Mouse (Mus musculus) kidney, postnatal 25 days (tissue): ENCODE data around the gene Fmo4.

Experiments
- DNase-seq, 2 experiments: peaks; one replicate each; pipeline ENCODE4 v3.0.0; 2021; ENCODE audit warnings: mixed read lengths in 2 of 2

Gene Fmo4

DNA sequence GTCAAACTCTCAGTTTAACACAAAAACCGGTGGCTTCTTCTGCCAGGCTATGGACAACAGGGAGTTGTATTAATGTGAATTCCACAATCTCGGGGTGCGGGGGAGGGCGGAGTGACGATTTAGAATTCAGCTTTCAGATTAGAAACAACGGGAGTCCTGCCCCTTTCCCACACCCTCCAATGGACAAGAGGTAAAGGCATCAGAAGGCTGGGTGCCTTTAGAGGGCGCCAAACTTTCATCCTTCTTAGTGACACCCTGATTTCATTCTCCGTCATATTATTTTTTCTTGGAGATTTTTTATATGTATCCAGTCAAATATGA, at the start of gene Fmo4:
Gene Fmo4 (minus strand): TSS at position 137 of the 321 bp plus-strand sequence.
- peak; percentile 85 to 87 for DNase-seq

DNA sequence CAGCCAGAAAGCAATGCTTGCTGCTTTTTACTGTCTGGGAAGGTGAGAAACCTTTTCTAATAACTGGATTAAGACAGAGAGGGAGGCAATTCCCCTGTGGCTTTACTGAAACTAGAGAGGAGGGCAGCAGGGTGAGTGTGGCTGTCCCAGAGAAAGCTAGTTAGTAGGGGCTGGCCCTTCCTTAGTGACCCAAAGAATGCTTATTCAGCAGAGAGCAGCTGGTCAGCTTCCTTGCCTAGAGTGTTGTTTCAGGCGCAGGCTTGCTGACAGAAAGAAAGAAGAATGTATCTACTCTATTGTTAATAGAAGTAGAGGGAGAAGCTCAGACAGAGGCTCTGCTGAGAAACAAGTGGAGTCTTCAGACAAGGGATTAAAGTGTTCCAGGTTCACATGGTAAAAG, 48.6 kb upstream of the Fmo4 start:
- peak in 1 of 2 experiments; percentile 59 for DNase-seq

DNA sequence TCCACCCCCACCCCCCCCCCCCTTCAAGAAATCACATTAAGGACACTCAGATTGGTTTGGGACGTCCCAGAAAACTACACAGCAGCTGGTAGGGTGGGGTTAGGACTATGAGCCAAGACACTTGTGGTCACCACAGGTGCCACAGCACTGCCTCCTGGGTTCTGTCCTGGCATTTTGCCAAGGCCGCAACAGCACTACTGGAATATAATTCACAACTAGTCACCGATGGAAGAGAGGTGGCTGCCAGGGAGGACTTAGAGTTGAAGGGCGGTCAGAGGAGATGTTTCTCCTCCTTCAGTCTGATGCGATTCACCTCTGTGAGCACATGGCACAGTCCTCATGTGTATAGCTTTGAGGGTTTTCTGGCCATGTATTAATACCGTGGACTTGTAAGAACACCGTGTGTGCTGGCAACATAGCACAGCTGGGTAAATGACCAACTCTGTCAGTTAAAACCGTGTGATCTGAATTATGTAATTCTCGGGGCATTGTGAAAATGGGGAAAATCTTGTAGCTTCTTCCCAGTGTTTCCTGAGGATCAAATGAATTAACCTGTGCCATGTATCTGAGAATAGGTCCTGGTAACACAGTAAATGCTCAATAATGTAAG, 46.3 kb upstream of the Fmo4 start:
- peak; percentile 55 to 85 for DNase-seq

DNA sequence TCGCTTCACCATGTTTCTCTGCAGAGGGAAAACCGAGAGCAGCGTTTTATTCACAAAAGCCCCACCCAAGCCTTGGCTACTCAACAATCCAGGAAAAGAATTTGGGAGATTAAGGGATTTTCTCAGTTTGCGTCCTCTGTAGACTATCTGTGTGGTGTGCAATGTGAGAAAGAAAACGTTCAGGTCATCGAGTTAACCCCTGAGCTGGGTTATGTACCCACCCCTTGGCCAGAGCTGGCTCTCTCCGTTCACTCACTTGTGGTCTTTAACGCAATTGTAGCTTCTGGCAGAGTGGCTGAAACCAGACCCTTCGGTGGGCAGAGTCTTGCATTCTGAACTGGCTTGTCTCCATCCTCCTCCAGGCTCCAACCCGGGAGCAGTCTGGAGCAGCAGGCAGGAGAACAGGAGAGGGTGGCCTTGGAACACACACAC, 45.8 kb upstream of the Fmo4 start:
- DNase-seq = peak in 1 of 2 experiments; percentile 71

DNA sequence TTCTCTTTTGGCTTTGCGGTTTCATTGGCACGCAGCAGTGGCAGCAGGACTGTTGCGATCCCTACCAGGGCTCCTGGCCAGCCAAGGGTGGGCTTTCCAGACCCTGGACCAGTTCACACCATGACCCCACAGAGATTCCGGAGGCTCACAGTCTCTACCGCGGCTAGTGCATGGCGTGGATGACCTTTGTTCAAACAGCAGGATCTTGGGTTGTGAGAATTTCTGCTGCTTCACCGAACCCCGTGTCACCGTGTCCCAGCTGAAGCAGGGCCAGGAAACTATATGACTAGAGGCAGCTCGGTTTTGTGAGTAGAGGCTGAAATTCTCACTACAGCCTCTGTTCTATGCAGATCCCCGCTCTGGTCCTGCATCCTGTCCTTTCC, 45.0 kb upstream of the Fmo4 start:
- DNase-seq = peak; percentile 60 to 71

DNA sequence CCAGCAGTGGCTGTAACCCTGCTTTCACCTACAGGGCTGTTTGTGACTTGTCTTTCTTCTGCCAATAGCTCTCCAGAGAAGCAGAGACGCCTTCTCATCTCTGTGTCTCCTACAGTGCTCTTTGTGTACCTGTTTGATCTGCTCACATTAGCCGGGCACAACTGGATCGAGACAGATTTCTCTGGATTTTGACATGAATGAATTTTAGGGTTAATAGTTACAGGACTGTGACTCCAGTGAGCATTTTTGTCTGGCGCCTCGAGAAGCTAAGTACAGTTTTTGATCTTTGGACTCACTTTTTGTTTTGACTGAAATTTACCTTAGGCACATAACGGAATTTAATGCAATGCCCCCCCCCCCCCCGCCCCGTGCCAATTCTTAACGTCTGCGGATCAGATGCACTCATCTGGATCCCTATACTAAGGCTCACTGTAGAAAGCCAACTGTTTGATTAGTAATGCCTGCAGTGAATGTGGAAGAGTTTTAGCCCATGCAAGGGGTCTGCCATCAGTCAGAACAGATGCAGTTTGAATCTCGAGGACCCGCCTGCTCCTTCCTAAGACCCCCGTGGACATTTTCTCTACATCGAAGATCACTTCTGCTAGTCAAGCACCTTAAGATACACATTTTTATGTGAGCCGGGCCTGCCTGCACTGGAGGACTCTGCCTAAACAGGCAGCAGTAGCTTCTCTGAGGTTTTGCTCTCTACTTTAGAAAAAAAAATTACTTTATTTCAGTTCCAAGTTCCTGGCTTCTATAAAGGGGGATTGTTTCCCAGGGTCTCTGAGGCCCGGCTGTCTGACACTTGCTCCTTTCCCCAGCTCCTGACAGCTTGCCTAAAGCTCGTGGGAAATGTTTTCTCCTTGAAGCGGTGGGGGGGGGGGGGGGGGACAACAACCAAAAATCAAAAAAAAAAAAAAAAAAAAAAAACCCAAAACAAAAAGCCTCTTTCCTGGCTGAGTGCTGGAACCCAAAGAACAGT, 44.3 kb upstream of the Fmo4 start:
- DNase-seq = peak; percentile 71 to 77

DNA sequence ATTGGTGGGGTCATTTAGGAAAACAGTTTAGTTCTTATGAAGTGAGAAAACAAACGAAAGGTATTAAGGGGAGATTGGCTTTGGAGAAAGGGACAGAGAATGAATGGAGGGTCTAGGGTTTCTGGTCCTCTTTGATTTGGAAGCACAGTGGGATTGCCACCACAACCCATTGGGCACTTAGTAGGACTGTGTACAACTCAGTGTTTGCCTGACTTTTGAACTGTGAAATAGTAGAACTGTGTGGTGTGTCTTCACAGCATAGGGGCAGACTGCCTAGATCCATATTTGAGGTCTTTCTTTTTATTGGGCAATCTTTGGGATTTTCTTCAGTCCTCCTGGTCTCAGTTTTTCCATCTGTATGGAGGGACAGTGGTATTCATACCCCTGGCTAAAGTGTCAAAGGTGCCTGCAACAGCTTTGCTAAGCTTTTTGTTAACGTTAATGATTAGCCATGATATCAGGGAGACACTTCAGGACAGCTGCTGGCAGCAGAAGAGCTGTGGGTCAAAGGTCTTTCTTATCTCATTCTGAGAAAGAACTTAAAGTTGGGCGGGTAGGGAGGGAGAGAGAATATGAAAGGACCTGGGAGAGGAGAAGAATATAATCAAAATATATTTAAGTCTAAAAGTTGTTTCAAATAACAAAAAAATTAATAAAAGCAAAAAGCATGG, 40.2 kb upstream of the Fmo4 start:
- peak; percentile 43 to 62 for DNase-seq

DNA sequence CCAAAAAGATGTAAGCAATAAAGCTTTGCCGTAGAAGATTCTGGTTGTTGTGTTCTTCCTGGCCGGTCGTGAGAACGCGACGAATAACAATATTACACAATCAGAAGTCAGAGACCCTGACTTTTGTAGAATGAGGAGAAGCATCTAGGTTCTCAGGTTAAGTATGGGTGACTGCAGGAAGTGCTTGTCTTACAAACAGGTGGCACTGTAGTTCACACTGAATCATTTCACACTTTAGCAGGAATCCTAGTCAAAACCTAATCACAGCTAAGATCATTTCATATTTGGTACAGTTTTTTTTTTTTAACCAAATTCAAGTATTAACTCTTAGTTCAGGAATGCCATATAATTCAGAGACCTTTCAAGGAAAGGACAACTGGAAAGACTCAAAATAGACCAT, 33.8 kb upstream of the Fmo4 start:
- no peak for DNase-seq

DNA sequence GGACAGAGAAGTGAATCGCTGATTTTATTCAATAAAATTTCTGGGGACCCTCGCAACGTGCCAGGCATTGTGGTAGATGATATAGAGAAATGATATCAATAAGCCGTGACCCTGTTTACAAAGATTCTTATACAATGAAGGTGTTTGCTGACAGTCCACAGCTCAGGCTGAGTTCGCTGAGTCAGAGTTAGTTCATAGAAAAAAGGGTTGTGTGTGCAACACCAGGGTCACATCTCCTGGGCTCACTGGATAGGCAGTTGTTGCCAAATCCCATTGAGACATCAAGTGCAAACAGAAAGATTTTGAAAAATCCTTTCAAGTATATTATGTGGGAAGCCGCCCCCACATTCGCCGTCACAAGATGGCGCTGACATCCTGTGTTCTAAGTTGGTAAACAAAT, 26.4 kb upstream of the Fmo4 start:
- DNase-seq = no peak

DNA sequence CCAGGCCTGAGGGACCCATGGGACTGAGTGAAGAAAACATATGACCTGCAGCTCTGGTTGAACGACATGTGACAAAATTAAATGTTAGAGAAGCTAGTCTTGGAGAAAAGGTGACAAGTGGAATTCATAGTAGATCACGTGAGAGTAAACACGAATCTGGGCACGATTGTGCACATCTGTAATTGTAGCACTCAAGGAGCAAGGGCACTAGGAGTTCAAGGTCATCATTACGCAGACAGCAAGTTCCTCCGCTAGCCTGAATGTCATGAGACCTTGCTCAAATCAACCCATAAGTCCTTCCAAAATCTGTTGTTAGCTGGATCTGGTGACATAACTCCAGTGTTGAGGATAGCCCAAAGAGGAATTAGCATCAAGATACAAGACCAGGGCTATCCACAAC, 25.2 kb upstream of the Fmo4 start:
- DNase-seq = no peak

DNA sequence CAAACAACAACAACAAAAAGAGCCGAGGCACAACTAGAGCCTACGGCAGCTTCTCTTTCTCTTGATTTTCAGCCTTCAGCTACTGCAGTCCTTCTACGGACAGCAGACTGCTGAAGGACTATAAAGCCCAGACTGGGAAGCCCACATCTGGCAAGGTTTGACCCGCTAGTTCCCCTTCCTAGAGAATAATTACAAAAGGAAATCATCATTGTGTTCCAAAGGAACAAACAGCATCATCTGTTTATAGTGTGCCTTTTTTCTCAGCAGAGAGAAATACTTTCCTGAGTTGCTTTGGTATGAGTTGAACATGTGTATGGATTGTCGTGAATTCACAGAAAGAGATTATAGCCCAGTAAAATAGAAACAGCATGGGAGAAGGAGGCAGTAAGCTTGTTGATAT, 20.6 kb upstream of the Fmo4 start:
- DNase-seq = no peak

DNA sequence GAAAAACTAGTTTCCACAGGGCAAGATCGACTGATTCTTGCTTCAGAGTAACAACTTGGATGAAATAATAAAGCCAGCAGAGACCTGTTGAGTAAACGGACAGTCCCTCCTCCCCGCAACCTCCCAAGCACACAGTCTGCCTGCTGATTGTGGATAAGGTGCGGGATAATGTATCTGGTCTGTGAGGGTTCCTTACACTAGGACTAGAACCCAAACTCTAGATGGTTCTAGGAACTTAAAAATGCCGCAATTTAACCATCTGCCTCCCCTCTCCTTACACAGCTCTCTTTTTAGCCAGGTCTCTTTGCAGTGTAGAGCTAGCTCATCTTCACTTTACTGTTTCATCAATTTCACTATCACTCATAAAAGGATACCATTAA, 18.8 kb upstream of the Fmo4 start:
- DNase-seq = no peak

DNA sequence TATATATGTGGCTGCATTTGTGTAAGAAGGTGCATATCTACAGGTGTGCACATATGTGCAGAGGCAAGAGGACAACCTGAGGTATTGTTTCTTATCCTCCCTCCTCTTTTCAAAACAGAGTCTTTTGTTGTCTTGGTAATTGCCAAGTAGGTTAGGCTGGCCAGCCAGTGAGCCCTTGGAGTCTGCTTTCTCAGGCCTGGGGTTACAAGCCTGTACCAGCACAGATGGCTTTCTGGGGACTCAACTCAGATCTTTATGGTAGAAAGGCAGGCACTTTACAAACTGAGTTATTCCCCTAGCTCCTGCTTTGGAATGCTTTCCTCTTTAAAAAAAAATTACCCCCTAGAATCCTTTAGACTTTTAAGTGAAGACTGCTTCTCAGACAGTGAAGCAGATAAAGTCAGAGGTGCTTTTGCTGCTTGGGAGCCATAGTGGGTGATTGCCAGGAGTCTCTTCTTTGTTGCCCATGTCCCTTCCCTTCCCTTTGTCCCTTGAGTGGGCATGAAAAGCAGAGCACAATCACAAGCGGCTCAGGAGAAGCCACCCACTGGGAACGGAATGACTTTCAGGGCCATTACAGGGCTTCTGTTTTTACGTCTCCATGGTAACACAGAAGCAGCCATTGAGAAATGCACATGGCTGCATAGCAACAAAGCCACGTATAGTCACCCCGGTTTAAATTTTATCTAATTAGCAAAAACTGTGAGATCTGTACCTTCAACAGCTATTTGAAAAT, 18.2 kb upstream of the Fmo4 start:
- no peak for DNase-seq

DNA sequence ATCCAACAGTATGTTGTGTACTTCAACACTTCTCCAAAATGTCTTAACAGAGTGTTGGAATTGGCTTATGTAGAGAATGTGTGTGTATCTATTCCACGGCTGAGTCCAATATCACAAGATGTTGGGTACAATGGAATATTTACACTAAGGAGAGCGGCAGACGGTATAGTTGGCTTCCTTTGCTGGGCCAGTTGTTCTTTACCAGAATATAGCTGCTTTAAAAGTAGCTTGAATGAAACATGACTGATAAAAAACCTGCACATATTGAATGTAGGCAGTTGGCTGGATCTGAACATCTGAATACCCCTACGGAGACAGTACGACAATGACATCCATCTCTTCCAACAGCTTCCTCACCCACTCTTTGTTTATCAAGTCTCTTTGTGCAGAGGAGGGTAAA, 5.5 kb upstream of the Fmo4 start:
- no peak for DNase-seq

DNA sequence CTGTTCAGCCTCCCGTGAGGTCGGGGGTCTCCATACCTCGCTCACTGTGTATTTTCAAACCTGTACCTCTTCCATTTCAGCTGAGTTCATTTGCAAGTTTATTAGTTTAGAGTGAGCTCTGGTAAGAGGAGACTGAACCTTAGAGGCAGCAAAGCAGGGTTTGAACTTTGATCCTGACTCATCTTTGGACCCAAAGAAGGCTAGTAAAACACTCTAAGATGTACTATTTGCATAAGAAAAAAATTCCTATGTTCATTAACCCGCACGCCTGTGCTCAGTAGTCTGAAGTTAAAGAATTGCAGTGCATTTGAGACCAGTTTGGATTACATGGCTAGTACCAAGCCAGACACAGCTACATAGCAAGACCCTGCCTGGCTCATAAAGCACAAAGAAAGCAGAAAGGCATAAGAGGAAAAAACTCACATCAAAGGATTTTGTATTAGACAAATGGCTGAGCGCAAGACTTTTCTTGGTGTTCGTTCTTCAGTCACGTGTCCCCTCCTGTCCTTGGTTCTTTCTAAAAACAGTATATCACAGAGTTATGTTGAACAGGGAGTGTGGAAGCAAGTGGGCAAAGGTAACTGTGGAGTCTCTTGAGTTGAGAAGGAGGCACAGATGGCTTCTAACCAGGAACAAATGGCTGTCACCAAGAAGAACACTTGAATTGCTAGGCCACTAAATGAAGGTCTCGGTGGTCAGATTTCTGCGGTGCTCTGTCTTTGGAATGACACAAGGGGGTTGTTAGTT, 1.8 kb upstream of the Fmo4 start:
- DNase-seq = peak; percentile 46 to 61

DNA sequence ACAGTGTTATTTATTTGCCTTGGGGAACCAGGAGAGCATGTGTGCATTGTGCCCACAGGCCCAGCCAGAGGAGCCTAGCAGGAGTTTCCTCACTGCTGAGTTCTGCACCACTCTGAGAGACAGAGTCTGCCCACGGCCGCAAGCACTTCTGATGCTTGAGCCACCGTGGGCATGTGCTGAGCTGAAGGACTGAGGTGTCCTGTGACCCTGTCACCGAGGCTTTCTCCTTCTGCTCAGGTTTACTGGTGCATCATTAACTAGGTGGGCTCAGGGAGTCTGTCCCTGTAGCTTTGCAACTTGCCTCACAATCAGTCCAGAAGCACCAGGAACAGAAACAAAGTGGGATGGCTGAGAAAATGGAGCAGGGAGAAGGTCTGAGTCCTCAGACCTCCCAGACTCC, 1.2 kb upstream of the Fmo4 start:
- DNase-seq = peak; percentile 26 to 60

DNA sequence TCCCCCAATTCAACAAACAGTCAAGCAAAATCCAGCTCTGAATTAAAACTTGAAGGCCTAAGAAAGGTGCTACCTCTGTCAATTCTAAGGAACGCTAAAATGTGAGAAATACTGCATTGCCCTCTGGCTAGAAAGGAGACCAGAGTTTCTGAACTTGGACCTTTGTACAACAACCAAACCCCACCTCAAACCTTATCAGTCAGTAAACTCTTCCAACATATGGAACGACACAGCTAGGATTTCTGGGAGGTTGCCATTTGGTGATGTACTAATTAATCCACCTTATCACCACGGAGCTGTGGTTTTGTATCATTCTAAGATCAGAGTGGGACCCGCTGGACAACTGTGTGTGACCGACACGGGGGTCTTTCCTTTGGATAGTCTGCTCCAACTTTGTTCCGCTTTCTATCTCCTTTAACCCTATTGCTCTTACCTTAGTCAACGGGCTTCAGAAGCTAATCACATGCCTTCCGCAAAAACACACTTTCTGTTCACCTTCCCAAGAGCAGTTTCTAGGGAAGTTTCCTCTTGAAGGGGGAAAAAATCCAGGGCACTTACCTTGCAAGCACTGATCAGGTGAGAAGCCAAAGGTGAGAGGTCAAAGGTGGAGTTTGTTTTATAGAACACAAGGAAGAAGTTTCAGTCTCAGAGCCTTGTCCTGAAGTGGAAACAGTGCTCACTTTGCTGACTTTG, 483 bp downstream of the Fmo4 start:
- DNase-seq = no peak

DNA sequence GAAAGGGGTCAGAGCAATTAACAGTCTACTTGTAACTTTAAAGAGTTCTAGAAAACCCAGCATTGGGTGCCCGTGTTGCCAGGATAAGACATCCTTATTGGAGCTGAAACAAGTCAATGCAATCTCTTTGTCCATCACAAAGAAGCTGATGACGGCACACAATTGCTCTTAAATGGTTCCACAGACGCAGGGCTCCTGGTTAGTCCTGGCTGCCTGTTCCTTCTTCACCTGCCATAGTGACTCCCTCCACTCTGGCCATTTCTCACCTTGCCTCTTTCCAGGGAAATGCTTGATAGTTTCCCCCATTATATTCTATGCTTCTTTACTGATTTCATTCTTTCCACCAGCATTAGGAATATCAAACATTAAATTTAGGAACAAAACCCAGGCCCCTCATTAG, 5.2 kb downstream of the Fmo4 start:
- DNase-seq = no peak

DNA sequence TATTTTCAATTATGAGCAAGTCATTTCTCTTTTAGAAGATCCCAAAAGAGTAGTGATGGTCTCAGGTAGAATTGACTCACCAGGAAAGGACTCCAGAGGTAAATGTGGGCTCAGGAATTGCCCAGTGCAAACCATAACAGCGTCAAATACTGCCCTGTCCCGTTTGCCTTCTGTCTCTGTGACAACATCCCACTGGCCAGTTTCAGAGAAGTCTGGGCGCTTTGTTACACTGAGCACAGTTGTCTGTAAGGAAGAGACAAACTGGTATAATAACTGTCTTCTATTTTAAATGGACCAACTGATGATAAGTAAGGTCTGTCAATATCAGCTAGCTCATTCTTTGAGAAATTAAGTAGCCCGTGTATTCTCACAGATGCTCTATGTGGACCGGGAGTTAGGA, 6.3 kb downstream of the Fmo4 start:
- no peak for DNase-seq

DNA sequence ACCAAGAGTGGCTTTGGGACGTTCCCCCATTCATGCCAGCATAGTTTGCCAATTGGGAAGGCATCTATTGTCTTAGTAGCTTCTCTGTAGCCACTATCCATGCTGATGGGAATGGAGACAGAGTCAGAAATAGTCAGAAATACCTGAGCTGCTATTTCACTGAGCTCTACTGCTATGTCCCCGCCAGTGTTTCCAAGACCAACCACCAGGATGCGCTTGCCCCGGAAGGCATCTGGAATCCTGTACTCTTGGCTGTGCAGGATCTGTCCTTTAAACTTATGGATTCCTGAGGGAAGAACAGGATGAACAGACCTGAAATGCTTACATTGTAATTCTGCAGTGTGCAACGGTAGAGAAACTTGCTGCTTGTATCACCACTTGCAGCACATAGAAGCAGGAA, 8.8 kb downstream of the Fmo4 start:
- no peak for DNase-seq

DNA sequence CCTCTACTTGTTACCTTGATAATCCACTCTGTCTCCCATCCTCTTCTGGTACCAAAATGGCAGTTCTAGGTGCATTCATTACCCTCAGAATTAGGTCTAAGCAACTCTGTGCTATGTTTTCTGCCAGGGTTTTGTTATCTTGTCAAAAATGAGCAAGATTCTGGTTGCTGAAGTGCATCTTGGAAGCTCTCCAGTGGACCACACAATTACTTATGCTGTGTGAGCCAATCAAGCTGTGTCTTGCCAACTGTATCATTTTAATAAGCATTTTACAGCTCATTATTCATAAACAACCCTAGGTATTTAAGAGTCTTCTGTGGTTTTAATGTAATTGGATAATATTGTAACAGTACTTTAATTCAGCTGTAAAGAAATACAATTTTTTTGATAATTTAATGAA, 17.3 kb downstream of the Fmo4 start:
- no peak for DNase-seq
